Mouse (Mus musculus) cerebellum, adult 2 months (tissue): Measurements from ENCODE around the gene Fam83g.

Source experiments
- CTCF ChIP-seq: fragments of 200-500 bp; IDR thresholded peaks from 2 replicates; pipeline ENCODE4 v1.5.1; 2011; ENCODE audit warnings: low read depth, mild to moderate bottlenecking, control low read depth, low read length, moderate library complexity, borderline replicate concordance; ENCODE audit not compliant: insufficient read depth
- POLR2A ChIP-seq: fragments of 200-500 bp; IDR thresholded peaks from 2 replicates; pipeline ENCODE4 v1.6.1; 2011; ENCODE audit warnings: low read length, control low read depth, borderline replicate concordance; ENCODE audit not compliant: insufficient read depth

DNA sequence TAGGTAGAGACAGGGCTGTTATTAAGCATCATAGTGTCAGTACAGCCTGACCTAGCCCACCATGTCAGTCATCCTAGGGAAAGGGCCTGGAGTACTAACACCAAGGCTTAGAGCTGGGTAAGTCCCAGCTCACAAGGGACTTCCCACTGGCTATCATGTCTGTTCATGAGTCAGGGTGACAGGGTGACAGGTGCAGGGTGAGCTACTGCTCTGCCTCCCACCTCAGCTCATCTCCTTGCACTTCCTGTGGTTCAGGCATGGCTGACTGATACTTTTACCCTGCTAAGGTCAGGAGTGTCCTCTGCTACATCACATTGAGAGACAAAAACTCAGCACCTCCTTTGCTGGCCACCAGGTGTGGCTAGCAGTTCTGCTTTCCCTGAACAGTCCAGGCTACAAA lies 15.0 kb downstream of the Fam83g start:
- TF ChIP-seq POLR2A (no peak), CTCF (no peak)
